Mouse (Mus musculus) cerebellum, adult 9-11 months (tissue): ENCODE measurements around the gene Bcl9l.

Experiments
- DNase-seq: peaks from one replicate; pipeline ENCODE4 v3.0.0; 2022

Gene Bcl9l

GRCm38 (mm10) chr9:44513121-44513520 lies 30.5 kb downstream of the Bcl9l start:
- DNase-seq = no peak

GRCm38 (mm10) chr9:44513610-44514009 lies 31.0 kb downstream of the Bcl9l start:
- DNase-seq = no peak

DNA sequence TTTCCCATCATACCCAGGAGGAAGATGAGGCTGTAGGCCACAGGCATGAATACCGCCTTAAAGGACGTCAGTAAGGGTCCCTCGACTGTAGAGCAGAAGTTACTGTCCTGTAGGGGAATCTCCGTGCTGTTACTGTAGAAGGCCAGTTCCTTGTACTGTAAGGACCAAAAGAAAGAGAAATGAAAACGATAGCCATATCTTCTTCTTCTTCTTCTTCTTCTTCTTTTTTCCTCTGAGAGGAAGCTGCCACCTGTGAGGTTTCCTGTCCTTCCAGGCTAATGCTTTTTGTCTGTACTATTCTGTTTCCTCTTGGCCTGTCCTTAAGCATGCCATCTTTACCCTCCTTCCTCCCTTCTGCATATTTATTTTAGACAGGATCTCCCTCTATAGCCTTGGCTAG lies 31.5 kb downstream of the Bcl9l start:
- no peak for DNase-seq

GRCm38 (mm10) chr9:44515131-44515751 lies 32.6 kb downstream of the Bcl9l start:
- no peak for DNase-seq

DNA sequence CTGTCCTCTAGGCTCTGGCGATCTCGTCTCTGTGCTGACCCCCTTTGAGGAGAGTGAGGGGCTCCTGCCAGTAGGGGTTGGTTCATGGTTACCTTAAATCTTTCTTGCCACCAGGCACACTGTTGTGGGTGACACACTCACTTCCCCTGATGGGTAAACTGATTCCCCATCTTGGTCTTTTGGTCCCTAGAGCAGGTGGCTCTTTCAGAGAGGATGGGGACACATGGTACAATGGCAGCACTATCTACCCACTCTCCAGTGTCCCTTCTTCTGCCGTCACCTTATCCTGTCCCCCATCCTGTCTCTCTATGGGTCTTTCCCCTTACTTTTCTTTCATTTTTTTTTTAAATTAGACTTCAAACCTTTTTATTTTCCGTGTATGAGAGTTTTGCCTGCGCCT lies 33.3 kb downstream of the Bcl9l start:
- DNase-seq = no peak

DNA sequence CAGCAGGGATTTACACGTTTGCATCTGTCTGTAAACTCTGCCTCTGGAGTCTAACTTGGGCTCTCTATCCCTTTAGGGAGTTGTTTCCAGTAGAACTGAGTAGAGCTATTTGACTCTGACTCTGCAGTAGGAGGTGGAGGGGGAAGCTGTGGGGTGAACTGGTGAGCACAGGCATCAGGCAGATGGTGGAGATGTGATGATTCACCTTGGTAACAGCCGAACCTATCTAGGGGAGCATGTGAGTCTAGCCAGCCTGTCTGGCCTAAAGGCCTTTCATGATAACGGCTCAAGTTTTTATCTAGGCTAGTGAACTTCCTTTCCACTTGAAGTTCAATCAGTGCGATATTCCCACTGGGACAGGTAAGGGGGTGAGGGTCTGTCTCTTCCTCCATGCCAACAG lies 34.7 kb downstream of the Bcl9l start:
- DNase-seq = peak; percentile 57

DNA sequence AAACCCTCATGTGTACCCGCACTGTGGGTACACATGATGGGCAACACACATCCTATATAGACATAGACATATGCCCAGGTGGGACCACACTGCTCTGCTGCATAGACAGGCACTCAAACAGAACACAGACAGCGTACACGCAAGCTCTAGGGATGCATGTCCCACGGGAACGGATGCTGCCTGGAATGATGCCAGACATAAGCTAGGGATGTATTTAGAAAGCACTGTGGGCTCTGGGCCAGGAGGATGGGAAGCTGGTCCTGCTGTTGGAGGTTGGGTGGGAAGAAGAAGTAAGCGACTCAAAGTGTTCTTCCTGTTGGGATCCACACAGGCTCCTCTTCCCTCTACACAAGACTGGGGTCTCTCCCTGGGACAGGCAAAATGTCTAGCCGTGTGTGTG lies 35.4 kb downstream of the Bcl9l start:
- DNase-seq = no peak

DNA sequence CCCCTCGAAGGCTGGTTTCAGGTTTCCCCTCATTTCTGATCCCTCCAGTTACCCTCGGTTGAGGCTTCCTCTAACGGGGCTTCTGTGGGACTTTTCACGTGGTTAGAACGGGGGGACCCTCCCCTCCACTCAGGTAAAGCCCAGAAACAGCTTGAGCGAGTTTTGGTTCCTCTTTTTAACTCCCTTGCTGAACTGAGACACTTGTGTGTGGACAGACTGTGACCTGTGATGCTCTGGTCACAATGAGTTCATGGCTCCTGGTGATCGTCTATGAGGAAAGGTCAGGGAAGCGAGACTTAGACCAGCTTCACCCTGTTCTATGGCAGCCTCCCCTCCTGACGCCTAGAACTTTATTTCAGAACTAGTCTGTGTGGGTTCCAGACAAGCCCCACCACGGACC lies 39.3 kb downstream of the Bcl9l start:
- DNase-seq = no peak

GRCm38 (mm10) chr9:44523686-44524085 lies 41.1 kb downstream of the Bcl9l start:
- DNase-seq = no peak

DNA sequence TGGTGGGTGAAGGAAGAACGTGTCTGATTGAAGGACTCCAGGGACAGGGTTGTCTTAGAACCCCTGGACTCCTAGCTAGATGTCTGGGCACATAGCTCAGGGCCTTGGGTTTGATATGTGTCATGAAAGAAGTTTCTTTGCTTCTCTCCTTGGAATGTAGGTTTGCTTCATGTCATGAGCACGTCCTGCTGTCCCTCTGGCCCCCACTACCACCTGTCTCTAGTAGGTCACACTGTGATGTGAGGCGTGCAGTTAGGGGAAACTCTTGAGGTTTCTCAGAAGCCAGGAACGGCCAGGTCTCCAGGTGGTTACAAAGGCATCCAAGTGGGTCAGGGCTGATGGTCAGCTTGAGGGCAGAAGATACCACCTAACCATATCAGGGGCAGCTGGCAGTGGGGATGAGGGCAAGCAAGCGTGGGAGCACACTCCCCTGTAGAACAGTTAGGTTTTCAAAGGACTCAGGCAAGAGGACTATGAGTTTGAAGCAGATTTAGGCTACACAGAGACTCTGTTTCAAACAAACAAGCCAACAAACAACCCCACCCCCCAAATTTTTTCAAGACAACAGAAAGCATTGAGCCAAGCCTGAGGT lies 41.7 kb downstream of the Bcl9l start:
- no peak for DNase-seq

- no peak for DNase-seq
These were observed 42.4 kb downstream of the Bcl9l start for GRCm38 (mm10) chr9:44525001-44525400.

- no peak for DNase-seq
These were observed 43.0 kb downstream of the Bcl9l start for GRCm38 (mm10) chr9:44525589-44525988.

DNA sequence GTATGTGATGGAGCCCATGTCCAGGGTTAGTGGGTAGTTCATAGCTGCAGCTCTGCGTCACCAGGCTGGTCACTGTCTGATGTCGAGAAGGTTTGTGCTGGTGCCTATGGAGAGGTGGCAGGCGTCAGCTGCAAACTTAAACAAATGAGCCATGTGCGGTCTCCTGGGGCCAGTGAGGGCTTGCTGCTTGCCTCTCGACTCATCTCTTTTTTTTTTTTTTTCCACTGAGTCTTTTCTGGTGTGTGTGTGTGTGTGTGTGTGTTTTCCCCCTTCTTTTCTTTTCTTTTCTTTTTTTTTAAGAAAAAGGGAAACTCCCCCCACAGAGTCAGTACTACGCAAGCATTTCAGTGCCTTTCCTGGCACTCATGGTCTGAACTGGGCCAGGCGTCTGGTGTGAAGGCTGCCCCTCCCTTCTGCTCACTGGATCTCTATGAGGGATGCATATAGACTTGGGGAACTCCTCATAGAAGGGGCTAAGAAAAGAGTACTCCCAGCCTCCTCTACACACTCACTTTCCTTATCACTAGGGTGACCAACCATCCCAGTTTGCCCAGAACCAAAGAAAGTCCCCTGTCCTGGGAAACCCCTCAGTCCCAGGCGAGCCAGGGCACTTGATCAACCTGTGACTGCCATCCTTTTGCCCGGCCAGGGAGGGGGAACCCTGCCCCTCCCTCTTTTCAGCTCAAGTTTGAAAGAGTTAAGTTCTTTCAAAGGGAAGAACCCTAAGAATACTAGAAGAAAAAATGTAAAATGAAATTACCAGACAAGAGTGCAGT lies 43.9 kb downstream of the Bcl9l start:
- no peak for DNase-seq

DNA sequence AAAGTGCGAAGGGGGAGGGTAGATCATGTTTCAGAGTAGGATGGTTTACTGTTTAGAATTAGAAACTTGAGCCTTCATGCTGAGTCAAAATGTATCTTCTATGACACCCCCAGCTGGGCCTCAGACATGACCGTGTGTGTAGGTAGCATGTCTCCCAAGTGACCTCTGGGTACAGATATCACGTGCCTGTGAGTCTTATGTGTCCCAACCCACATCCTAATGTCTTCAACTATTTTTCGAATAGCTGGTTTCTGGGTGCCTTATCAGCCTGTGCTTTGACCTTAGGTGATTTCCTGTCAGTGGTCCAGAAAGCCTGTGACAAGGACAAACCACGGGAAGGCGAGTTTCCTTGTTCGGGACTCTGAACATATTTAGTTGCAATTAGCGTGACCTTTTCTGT lies 45.7 kb downstream of the Bcl9l start:
- DNase-seq = no peak

DNA sequence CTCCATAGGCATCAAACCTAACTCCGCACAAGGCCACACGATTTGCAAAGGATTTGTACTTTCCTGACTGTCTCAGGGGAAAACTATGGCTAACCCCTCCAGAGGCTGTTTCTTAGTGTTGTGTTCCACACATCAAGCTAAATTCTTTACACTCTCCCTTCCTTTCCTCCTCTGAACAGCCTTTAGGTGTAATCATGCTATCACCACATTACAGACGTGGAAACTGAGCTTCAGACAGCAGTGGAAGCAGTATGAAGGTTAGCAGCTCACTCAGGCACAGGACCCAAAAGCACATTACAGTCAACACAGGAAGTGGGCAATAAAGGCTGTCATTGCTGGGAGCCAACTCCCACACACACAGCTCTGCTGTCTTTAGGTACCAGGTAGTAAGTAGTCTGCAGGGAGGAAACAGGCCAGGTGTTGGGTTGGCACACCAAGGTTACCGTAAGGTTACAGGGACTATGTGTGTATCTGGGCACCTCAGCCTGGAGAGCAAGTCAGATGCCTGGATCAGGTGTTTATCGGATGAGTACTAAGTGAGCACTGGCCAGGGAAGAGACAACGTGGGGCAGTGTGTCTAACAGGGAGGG lies 50.5 kb downstream of the Bcl9l start:
- no peak for DNase-seq

DNA sequence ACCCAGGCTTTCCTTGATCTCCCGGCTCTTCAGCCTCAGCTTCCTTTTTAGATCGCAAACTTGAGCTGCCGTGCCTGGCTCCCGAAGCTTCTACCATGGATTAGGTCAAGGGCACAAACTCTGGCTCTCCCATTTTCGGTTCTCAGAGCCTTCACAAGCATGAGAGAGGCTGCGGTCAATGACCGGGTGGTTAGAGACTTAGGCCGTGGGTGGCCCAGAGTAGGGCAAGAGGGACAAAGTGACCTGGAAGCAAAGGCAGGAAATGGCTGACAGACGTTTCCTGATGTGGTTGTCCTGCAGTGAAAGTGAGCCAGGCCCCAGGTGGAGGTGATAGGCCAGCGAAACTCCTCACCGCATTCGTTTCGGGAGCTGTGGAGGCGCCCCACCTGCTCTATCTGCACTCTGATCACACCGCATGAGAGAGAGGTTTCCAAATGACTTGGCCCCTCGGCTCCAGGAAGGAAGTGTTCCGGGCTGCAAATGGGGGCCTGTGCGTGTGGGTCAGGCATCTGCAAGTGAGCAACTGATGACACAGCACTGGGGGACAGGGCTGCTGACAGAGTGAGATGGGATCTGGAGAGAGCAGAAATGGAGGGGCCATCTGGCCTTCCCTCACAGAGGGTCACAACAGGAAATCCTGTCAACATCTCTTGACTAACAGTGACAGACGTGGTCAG lies 55.1 kb downstream of the Bcl9l start:
- no peak for DNase-seq

DNA sequence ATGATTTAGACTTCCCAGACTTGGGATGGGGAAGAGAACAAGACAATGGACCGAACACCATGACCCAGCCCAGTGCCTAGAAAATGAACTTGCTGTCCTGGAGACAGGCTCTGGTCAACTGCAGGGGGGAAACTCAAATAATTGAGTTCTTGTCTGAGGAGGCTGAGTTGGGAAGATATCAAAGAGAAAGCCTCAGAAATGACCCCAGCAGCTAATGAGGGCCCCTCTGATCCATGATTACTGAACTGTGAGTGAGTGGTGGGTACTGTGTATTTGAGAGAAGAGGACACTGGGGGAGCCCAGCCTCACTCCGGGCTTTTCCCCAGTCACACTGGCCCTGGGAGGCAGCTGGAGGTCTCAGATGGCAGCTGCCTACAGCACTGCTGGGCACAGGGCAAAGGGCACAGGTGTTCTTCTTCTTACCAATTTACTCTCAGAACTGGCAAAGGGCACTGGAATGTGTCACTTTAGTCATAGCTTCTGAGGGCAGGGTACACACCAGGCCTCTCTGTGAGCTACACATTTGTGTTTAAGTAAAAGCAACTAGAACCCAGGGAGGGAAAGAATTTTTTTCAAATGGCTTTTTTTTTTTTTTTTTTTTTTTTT lies 57.3 kb downstream of the Bcl9l start:
- no peak for DNase-seq

GRCm38 (mm10) chr9:44540676-44541075 lies 58.1 kb downstream of the Bcl9l start:
- no peak for DNase-seq

- no peak for DNase-seq
These were observed 59.7 kb downstream of the Bcl9l start for GRCm38 (mm10) chr9:44542364-44542763.

DNA sequence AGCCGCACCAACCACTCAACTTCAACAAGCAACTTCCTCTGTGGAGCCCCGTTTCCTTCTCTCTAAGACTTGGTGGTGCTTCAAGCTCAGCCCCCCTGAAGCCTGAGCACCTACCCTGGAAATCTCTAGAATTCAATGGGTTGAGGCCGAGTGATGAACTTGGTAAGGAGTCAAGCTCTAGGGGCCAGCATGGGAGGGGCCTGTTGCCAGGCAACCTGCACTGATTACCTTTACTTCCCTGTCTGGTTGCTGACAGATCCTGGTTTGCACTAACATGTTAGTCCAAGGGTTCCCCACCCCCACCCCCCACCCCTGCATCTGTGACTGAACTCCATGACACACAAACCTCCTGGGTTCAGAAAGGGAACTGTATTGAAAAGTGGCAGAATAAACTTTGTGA lies 62.4 kb downstream of the Bcl9l start:
- no peak for DNase-seq

GRCm38 (mm10) chr9:44548412-44549152 lies 66.0 kb downstream of the Bcl9l start:
- no peak for DNase-seq

GRCm38 (mm10) chr9:44551138-44551537 lies 68.5 kb downstream of the Bcl9l start:
- no peak for DNase-seq
